Mouse (Mus musculus): ENCODE results near the gene Nt5e. TPM values are rescaled to one million over a fixed set of nuclear protein-coding genes. Genes with fewer than 3 reads are reported as not detected.

Gene Nt5e
- polyA plus RNA-seq, 1 experiment = 16.1 TPM

DNA sequence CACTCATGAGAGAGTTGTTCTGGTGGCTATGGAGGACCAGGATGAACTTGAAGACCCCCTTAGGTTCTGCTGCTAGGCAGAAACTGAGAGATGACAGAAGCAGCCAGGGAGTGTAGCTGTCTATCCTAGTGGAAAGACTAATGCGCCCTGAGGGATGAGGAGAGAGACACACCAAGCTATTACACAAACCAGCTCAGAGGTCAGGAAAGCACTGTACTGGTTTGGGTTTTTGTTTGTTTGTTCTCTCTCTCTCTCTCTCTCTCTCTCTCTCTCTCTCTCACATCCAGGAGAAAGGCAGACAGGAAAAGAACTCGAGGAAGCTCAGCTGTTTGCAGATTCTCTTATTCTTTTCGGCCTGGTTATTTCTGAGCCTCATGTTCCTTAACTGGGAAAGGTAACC is 3.3 kb downstream of the Nt5e start:
- no peak overlapping the region for H3K4me3 ChIP-seq (ENCODE audit: insufficient read depth, low read depth, low read length)
- DNase-seq = no peak
- H3K4me1 ChIP-seq (ENCODE audit: control insufficient read depth, insufficient read depth, low read length) = peaks cover 6% of the 10 kb centered on the region; the same call in 1 of the 2 replicates
- WGBS = 52% methylated on average over 3 of the region's 3 CpGs
- no peaks in the 10 kb centered on the region for H3K36me3 ChIP-seq (ENCODE audit: control insufficient read depth, insufficient read depth, low read length)
- no peak for TF ChIP-seq POLR2A (IDR thresholded peaks at IDR 0.05; ENCODE audit: low read depth, low read length)
- no peak for TF ChIP-seq CTCF (conservative IDR thresholded peaks at IDR 0.05; ENCODE audit: insufficient read depth, insufficient read length, low read depth, low read length)
- H3K27ac ChIP-seq (ENCODE audit: insufficient read depth, low read depth, low read length) = no peak overlapping the region
- no peaks in the 10 kb centered on the region for H3K27me3 ChIP-seq (replicated peaks; ENCODE audit: control insufficient read depth, insufficient read depth, low read length)

DNA sequence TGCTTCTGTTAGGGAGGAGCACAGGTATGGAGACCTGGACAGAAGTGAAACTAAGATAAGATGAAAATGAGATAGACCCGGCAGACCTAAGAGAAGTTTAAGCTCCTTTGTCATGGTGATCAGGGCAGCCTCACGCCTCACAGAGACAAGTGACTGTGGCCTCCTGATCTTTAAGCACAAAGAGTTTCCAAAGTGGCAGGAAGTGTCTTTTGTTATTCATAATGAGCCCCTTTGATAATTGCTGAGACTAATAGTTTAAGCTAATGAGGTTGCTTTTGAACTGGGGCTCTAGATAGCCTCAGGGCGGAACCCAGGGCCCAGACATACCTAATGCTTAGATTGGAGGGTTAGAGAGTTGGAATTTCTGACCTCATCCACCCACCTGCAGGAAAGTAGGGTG is 5.5 kb downstream of the Nt5e start:
- Histone ChIP-seq H3K27me3 (replicated peaks; ENCODE audit: control insufficient read depth, insufficient read depth, low read length) (no peaks in the 10 kb centered on the region), H3K27ac (ENCODE audit: insufficient read depth, low read depth, low read length) (no peak overlapping the region), H3K36me3 (ENCODE audit: control insufficient read depth, insufficient read depth, low read length) (no peaks in the 10 kb centered on the region; the same call in 1 of the 2 replicates), H3K4me3 (ENCODE audit: insufficient read depth, low read depth, low read length) (no peak overlapping the region), H3K4me1 (ENCODE audit: control insufficient read depth, insufficient read depth, low read length) (peaks cover 6% of the 10 kb centered on the region; the same call in 1 of the 2 replicates)
- TF ChIP-seq CTCF (conservative IDR thresholded peaks at IDR 0.05; ENCODE audit: insufficient read depth, insufficient read length, low read depth, low read length) = no peak
- no peak for TF ChIP-seq POLR2A (IDR thresholded peaks at IDR 0.05; ENCODE audit: low read depth, low read length)
- 63% methylated on average over 3 of the region's 3 CpGs for WGBS
- DNase-seq = no peak

DNA sequence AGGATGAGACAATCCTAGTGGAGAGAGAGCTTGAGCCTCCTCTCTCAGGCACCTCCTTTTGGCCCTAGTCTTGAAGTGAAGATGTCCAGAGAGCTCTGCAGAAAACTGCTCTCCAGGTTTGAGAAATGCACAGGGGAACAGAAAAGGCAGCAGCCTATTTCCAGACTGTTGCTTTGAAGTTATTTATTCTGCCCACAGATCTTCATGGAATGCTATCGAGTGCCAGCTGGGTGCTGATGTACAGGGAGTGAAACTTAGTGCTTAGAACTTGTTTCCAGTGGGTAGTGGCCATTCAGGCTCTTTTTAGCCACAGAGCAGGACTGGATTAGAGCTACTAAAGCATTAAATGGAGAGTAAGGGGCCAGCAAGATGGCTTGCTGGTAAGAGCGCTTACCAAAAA is 8.8 kb downstream of the Nt5e start:
- 43% methylated on average over 1 of the region's 2 CpGs for WGBS
- H3K27me3 ChIP-seq (replicated peaks; ENCODE audit: control insufficient read depth, insufficient read depth, low read length) = no peaks in the 10 kb centered on the region
- H3K4me1 ChIP-seq (ENCODE audit: control insufficient read depth, insufficient read depth, low read length) = no peaks in the 10 kb centered on the region
- H3K27ac ChIP-seq (ENCODE audit: insufficient read depth, low read depth, low read length) = no peak overlapping the region
- no peak overlapping the region for H3K4me3 ChIP-seq (ENCODE audit: insufficient read depth, low read depth, low read length)
- no peaks in the 10 kb centered on the region; the same call in 1 of the 2 replicates for H3K36me3 ChIP-seq (ENCODE audit: control insufficient read depth, insufficient read depth, low read length)
- DNase-seq = no peak
- TF ChIP-seq CTCF (conservative IDR thresholded peaks at IDR 0.05; ENCODE audit: insufficient read depth, insufficient read length, low read depth, low read length) = no peak

DNA sequence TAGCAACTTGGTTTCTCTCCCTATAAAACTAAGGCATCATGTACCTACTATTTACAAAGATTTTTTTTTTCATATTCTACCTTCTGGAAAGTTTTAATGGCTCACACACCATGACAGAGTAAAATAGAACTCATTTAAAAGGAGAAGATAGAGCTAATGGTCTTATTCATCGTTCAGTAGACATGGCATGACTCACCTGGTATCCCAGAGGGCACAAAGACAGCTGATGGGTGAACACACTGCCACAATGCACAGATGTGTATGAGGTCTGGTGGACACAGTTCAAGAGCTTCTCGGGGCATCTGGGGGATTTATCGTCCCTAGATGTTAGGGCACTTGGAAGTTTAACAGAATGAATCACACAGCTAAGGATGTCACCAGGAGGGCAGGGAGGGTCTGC is 13.8 kb downstream of the Nt5e start:
- Histone ChIP-seq H3K27ac (ENCODE audit: insufficient read depth, low read depth, low read length) (no peak overlapping the region), H3K4me1 (ENCODE audit: control insufficient read depth, insufficient read depth, low read length) (no peaks in the 10 kb centered on the region), H3K4me3 (ENCODE audit: insufficient read depth, low read depth, low read length) (no peak overlapping the region), H3K36me3 (ENCODE audit: control insufficient read depth, insufficient read depth, low read length) (no peaks in the 10 kb centered on the region; the same call in 1 of the 2 replicates), H3K27me3 (replicated peaks; ENCODE audit: control insufficient read depth, insufficient read depth, low read length) (no peaks in the 10 kb centered on the region)
- no peak for DNase-seq
- TF ChIP-seq POLR2A (IDR thresholded peaks at IDR 0.05; ENCODE audit: low read depth, low read length) = no peak
- no peak for TF ChIP-seq CTCF (conservative IDR thresholded peaks at IDR 0.05; ENCODE audit: insufficient read depth, insufficient read length, low read depth, low read length)
- 83% methylated on average over 3 of the region's 3 CpGs for WGBS

DNA sequence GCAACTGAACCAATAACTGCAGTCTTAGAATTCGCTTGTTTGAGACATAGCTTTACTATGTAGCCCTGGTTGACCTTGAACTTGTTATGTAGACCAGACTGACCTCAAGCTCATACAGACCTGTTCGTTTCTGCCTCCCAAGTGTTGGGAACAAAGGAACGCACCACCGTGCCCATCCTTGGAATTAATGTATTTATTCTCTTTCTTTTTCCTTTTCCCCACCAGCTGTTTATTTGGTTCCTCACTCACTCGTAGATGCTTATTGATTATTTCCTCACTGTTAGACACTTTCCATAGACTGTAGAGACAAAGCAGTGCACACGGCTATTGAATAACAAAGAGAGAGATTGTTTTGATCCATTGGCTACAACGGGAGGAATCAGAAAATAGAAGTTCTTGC is 15.2 kb downstream of the Nt5e start:
- no peaks in the 10 kb centered on the region for H3K36me3 ChIP-seq (ENCODE audit: control insufficient read depth, insufficient read depth, low read length)

DNA sequence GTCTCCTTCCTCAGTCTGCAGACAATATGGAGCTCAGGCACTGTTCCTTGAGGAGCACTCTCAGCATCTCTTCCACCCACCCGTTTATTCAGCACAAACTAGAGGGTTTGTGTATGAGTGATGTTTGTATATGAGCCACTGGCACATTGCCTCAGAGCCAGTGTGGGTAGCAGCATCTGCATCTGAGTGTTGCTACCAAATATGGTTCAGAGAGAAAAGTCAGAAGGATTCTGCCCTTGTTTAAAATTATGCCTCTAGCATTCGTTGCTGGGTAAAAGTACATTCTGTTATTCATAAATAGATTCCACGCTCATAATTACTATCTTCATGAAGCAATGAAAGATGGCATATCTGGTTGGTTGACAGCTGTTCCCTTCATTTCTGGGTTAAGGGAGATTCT is 15.7 kb downstream of the Nt5e start:
- WGBS = 74% methylated on average over 3 of the region's 3 CpGs
- Histone ChIP-seq H3K27ac (ENCODE audit: insufficient read depth, low read depth, low read length) (no peak overlapping the region), H3K4me3 (ENCODE audit: insufficient read depth, low read depth, low read length) (no peak overlapping the region), H3K36me3 (ENCODE audit: control insufficient read depth, insufficient read depth, low read length) (no peaks in the 10 kb centered on the region), H3K27me3 (replicated peaks; ENCODE audit: control insufficient read depth, insufficient read depth, low read length) (no peaks in the 10 kb centered on the region), H3K4me1 (ENCODE audit: control insufficient read depth, insufficient read depth, low read length) (no peaks in the 10 kb centered on the region)
- DNase-seq = no peak
- TF ChIP-seq CTCF (conservative IDR thresholded peaks at IDR 0.05; ENCODE audit: insufficient read depth, insufficient read length, low read depth, low read length) = no peak
- no peak for TF ChIP-seq POLR2A (IDR thresholded peaks at IDR 0.05; ENCODE audit: low read depth, low read length)

More for the DNA sequence above, 15.2 kb downstream of the Nt5e start:
- no peak for DNase-seq
- WGBS = 82% methylated on average over 7 of the region's 7 CpGs
- Histone ChIP-seq H3K4me1 (ENCODE audit: control insufficient read depth, insufficient read depth, low read length) (no peaks in the 10 kb centered on the region), H3K4me3 (ENCODE audit: insufficient read depth, low read depth, low read length) (no peak overlapping the region), H3K27ac (ENCODE audit: insufficient read depth, low read depth, low read length) (no peak overlapping the region), H3K27me3 (replicated peaks; ENCODE audit: control insufficient read depth, insufficient read depth, low read length) (no peaks in the 10 kb centered on the region)
- TF ChIP-seq POLR2A (IDR thresholded peaks at IDR 0.05; ENCODE audit: low read depth, low read length) (no peak), CTCF (conservative IDR thresholded peaks at IDR 0.05; ENCODE audit: insufficient read depth, insufficient read length, low read depth, low read length) (no peak)

DNA sequence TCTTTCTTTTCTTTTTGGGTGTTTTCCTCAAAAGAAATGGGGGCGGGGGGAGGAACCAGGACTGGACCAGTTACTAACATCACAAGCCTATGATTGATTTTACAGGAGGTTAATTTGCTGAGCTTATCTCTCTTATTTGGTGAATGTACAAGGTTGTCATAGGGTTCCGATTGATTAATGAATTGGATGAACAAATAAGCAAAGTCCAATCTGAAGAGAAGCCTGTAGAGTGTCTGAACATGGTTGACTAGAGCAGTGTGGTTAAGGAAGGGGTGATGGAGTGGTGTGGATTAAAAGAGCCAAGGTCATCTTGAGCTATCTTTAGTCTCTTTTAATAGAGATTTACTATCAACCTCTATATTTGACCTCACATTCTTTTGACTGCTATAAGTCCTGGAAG is 17.4 kb downstream of the Nt5e start:
- DNase-seq = no peak
- 88% methylated on average over 2 of the region's 2 CpGs for WGBS
- no peaks in the 10 kb centered on the region for H3K4me1 ChIP-seq (ENCODE audit: control insufficient read depth, insufficient read depth, low read length)

More for the DNA sequence above, 17.4 kb downstream of the Nt5e start:
- Histone ChIP-seq H3K4me3 (ENCODE audit: insufficient read depth, low read depth, low read length) (no peak overlapping the region), H3K36me3 (ENCODE audit: control insufficient read depth, insufficient read depth, low read length) (no peaks in the 10 kb centered on the region), H3K27ac (ENCODE audit: insufficient read depth, low read depth, low read length) (no peak overlapping the region), H3K27me3 (replicated peaks; ENCODE audit: control insufficient read depth, insufficient read depth, low read length) (no peaks in the 10 kb centered on the region)
- TF ChIP-seq CTCF (conservative IDR thresholded peaks at IDR 0.05; ENCODE audit: insufficient read depth, insufficient read length, low read depth, low read length) = no peak
- TF ChIP-seq POLR2A (IDR thresholded peaks at IDR 0.05; ENCODE audit: low read depth, low read length) = no peak

Measured in kidney, adult 2 months (tissue).